Mouse (Mus musculus) liver, adult 2 months (tissue): Measurements from ENCODE around the gene Twnk.

Experiments used
- CTCF ChIP-seq: fragments of 200-500 bp; IDR thresholded peaks from 2 replicates; pipeline ENCODE4 v1.5.1; 2011; ENCODE audit warnings: low read depth, low read length, control low read depth
- POLR2A ChIP-seq: fragments of 200-500 bp; IDR thresholded peaks from 2 replicates; pipeline ENCODE4 v1.6.1; 2011; ENCODE audit warnings: low read length, control low read depth; ENCODE audit not compliant: insufficient read depth; ENCODE audit errors: extremely low read depth

GRCm38 (mm10) chr19:44984420-44984819 is 21.0 kb upstream of the Twnk start:
- TF ChIP-seq POLR2A (no peak), CTCF (no peak)
